Comparison of ENCODE assay signal across 18 mouse cellular contexts in the genomic region with DNA sequence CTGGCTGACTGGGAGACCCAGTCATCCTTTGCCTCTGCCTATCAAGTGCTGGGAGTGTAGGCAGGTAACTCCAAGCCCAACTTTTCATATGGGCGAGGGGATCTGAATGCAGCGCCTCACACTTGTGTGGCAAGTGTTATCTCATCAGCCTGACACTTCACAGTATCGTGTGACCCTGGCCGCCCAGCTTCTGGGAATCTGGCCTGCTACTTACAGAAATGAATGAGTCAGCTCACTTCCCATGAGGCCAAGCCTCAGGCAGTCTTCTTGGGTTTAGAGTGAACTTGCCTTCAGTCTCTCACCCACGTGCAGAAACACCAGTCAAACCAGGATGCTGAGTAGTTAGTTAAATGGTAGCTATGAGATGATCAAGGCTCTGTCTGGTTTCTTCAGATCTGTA.
A peak's percentile ranks its signal among the peaks of the same experiment; 100 is the strongest.
DNase-seq lines count a peak whose midpoint lies in the region; ATAC-seq and TF ChIP-seq lines count a peak whose summit lies in the region.
"Had no signal": no experiment of that assay in that cellular context is flagged by ENCODE, and none has a peak within 500 bp of the region (broad histone marks: within the 10 kb centered on the region; RNA-seq: fewer than 3 reads in every experiment).

No protein-coding gene starts in this region.

- peak overlapping the region; percentile 89 for H3K27ac ChIP-seq in heart, embryonic 12.5 days (ENCODE audit: poor library complexity, severe bottlenecking)
- H3K27ac ChIP-seq in liver, embryonic 11.5 days (ENCODE audit: low read depth, low read length), result no peak overlapping the region
- H3K27ac ChIP-seq: embryonic facial prominence, embryonic 13.5 days; hindbrain, embryonic 12.5 days; intestine, embryonic 15.5 days; kidney, embryonic 15.5 days; midbrain, embryonic 12.5 days had no signal

- H3K4me3 ChIP-seq in heart, embryonic 12.5 days, result no peak overlapping the region
- no peak overlapping the region for H3K4me3 ChIP-seq in myocyte
- H3K4me3 ChIP-seq in liver, embryonic 11.5 days (ENCODE audit: low read depth, low read length), result no peak overlapping the region
- H3K4me3 ChIP-seq: embryonic facial prominence, embryonic 13.5 days; hindbrain, embryonic 12.5 days; intestine, embryonic 15.5 days; kidney, embryonic 15.5 days; limb, embryonic 15.5 days; midbrain, embryonic 12.5 days had no signal

- H3K79me2 ChIP-seq in myocyte (ENCODE audit: control insufficient read depth, insufficient read depth), result no peaks in the 10 kb centered on the region

- H3K9me3 ChIP-seq in heart, embryonic 12.5 days (replicated peaks), result no peaks in the 10 kb centered on the region
- H3K9me3 ChIP-seq in liver, embryonic 11.5 days (ENCODE audit: control insufficient read depth, low read length), result no peaks in the 10 kb centered on the region
- H3K9me3 ChIP-seq: embryonic facial prominence, embryonic 13.5 days; hindbrain, embryonic 12.5 days; intestine, embryonic 15.5 days; kidney, embryonic 15.5 days; limb, embryonic 15.5 days; midbrain, embryonic 12.5 days had no signal

- H3K27me3 ChIP-seq in heart, embryonic 12.5 days (replicated peaks), result no peaks in the 10 kb centered on the region
- no peaks in the 10 kb centered on the region for H3K27me3 ChIP-seq in myocyte (ENCODE audit: control insufficient read depth, insufficient read depth, insufficient read length)
- no peaks in the 10 kb centered on the region for H3K27me3 ChIP-seq in liver, embryonic 11.5 days (replicated peaks; ENCODE audit: control insufficient read depth, insufficient read depth, low read length)
- H3K27me3 ChIP-seq: embryonic facial prominence, embryonic 13.5 days; hindbrain, embryonic 12.5 days; intestine, embryonic 15.5 days; kidney, embryonic 15.5 days; limb, embryonic 15.5 days; midbrain, embryonic 12.5 days had no signal

- H3ac ChIP-seq in myocyte (ENCODE audit: control insufficient read depth, insufficient read length), result no peak overlapping the region

- no peak for TF ChIP-seq POLR2A in myocyte (IDR thresholded peaks at IDR 0.05; ENCODE audit: insufficient read length, low read depth)

- intact Hi-C loops in left cerebral cortex, postnatal 25 days (cut with DNase I), result no loop called here

- WGBS in heart, embryonic 12.5 days, result 15% methylated on average over 5 of the region's 5 CpGs
- 41% methylated on average over 5 of the region's 5 CpGs for WGBS in liver, embryonic 11.5 days

- DNase-seq in gastrocnemius, adult 18-20 months (ENCODE audit: low spot score), result peak; percentile 52
- DNase-seq in gastrocnemius, postnatal 10 days, result no peak
- peak; percentile 79 for DNase-seq in fibroblast of lung, adult 2 months (ENCODE audit: low read depth)
- no peak for DNase-seq in cerebellum, adult 9-11 months
- DNase-seq in liver, embryonic 11.5 days (ENCODE audit: low spot score), result no peak
- no peak for DNase-seq in left cerebral cortex, postnatal 25 days (ENCODE audit: low spot score in 2 of 2)
- DNase-seq: adrenal gland, postnatal 10 days; cerebellum, adult 2 months; lung, adult 2 months; right cerebral cortex, postnatal 4 days had no signal

- ATAC-seq in heart, embryonic 12.5 days (ENCODE audit: insufficient number of reproducible peaks, low FRiP score), result no peak
- ATAC-seq in liver, embryonic 11.5 days (replicated peaks; ENCODE audit: low FRiP score), result no peak
- ATAC-seq: intestine, embryonic 15.5 days had no signal

- no peaks in the 10 kb centered on the region for H3K36me3 ChIP-seq in heart, embryonic 12.5 days
- no peaks in the 10 kb centered on the region for H3K36me3 ChIP-seq in myocyte (ENCODE audit: control insufficient read depth, insufficient read depth)
- no peaks in the 10 kb centered on the region for H3K36me3 ChIP-seq in liver, embryonic 11.5 days (ENCODE audit: control insufficient read depth, insufficient read depth, low read length)
- H3K36me3 ChIP-seq: embryonic facial prominence, embryonic 13.5 days; hindbrain, embryonic 12.5 days; intestine, embryonic 15.5 days; kidney, embryonic 15.5 days; limb, embryonic 15.5 days; midbrain, embryonic 12.5 days had no signal

- H3K9ac ChIP-seq in heart, embryonic 12.5 days, result no peak overlapping the region
- H3K9ac ChIP-seq in liver, embryonic 11.5 days (ENCODE audit: low read depth, low read length), result no peak overlapping the region
- H3K9ac ChIP-seq: embryonic facial prominence, embryonic 13.5 days; hindbrain, embryonic 12.5 days; intestine, embryonic 15.5 days; kidney, embryonic 15.5 days; limb, embryonic 15.5 days; midbrain, embryonic 12.5 days had no signal

- H3K4me1 ChIP-seq in heart, embryonic 12.5 days (replicated peaks), result peaks cover 25% of the 10 kb centered on the region
- H3K4me1 ChIP-seq in liver, embryonic 11.5 days (replicated peaks; ENCODE audit: control insufficient read depth, insufficient read depth, low read length), result no peaks in the 10 kb centered on the region
- H3K4me1 ChIP-seq: intestine, embryonic 15.5 days; midbrain, embryonic 12.5 days had no signal

- H3K4me2 ChIP-seq in heart, embryonic 12.5 days, result no peak overlapping the region
- peak overlapping the region; percentile 79 for H3K4me2 ChIP-seq in myocyte (ENCODE audit: low read depth)
- no peak overlapping the region for H3K4me2 ChIP-seq in liver, embryonic 11.5 days
- H3K4me2 ChIP-seq: embryonic facial prominence, embryonic 13.5 days; hindbrain, embryonic 12.5 days; intestine, embryonic 15.5 days; kidney, embryonic 15.5 days; limb, embryonic 15.5 days; midbrain, embryonic 12.5 days had no signal

TF ChIP-seq in myocyte, 11 proteins besides CTCF, POLR2A, EP300 and RAD21:
- TF ChIP-seq REST (IDR thresholded peaks at IDR 0.05; ENCODE audit: insufficient read depth, insufficient read length) (no peak), TCF3 (IDR thresholded peaks at IDR 0.05; ENCODE audit: insufficient read length, low read depth) (no peak), TCF12 (IDR thresholded peaks at IDR 0.05; ENCODE audit: insufficient read depth, poor library complexity, severe bottlenecking) (no peak), MAX (IDR thresholded peaks at IDR 0.05; ENCODE audit: low read depth) (peak; percentile 58), E2F4 (IDR thresholded peaks at IDR 0.05; ENCODE audit: insufficient read depth) (no peak), SRF (IDR thresholded peaks at IDR 0.05; ENCODE audit: control insufficient read depth, insufficient read length, low read depth) (no peak), MYOD1 (IDR thresholded peaks at IDR 0.05; ENCODE audit: control insufficient read depth in 1 of 3, insufficient read length in 2 of 3, low read depth in 2 of 3) (no peak), USF1 (IDR thresholded peaks at IDR 0.05; ENCODE audit: low read depth) (peak; percentile 27), CEBPB (IDR thresholded peaks at IDR 0.05; ENCODE audit: insufficient read depth, poor library complexity, severe bottlenecking) (no peak), POLR2AphosphoS2 (IDR thresholded peaks at IDR 0.05; ENCODE audit: insufficient read length, low read depth) (no peak), MYOG (IDR thresholded peaks at IDR 0.05; ENCODE audit: control insufficient read depth in 1 of 3, insufficient read depth in 1 of 3, insufficient read length in 2 of 3, low read depth in 2 of 3) (peak in 1 of 3 experiments; percentile 72)

Comparison
In these comparisons a context has a peak if more than half of its experiments do, and no peak if none do; other contexts are left out.
1. DNase-seq: peak in gastrocnemius, adult 18-20 months (single experiment) and fibroblast of lung, adult 2 months (single experiment); none in gastrocnemius, postnatal 10 days (single experiment), cerebellum, adult 9-11 months (single experiment), liver, embryonic 11.5 days (single experiment) and left cerebral cortex, postnatal 25 days (0 of 2).